Mouse (Mus musculus) right cerebral cortex, postnatal 14 days (tissue): ENCODE measurements around the gene Igfbpl1.

ENCODE experiments used
- DNase-seq: peaks from one replicate; pipeline ENCODE4 v3.0.0; 2022

The Igfbpl1 gene

GRCm38 (mm10) chr4:45826275-45827040, at the start of gene Igfbpl1:
Igfbpl1 (minus strand) TSS chr4:45826923.
- no peak for DNase-seq

- DNase-seq, result no peak
Observed at GRCm38 (mm10) chr4:45872147-45872546, 45.4 kb upstream of the Igfbpl1 start.

GRCm38 (mm10) chr4:45869021-45869815, 42.5 kb upstream of the Igfbpl1 start:
- no peak for DNase-seq

- no peak for DNase-seq
Observed at GRCm38 (mm10) chr4:45867416-45867815, 40.7 kb upstream of the Igfbpl1 start.

- no peak for DNase-seq
Observed at GRCm38 (mm10) chr4:45861160-45861559, 34.4 kb upstream of the Igfbpl1 start.

GRCm38 (mm10) chr4:45855803-45856424, 29.2 kb upstream of the Igfbpl1 start:
- peak; percentile 82 for DNase-seq

- no peak for DNase-seq
Observed at GRCm38 (mm10) chr4:45853496-45854246, 26.9 kb upstream of the Igfbpl1 start.

GRCm38 (mm10) chr4:45851640-45852051, 24.9 kb upstream of the Igfbpl1 start:
- no peak for DNase-seq

GRCm38 (mm10) chr4:45849419-45849818, 22.7 kb upstream of the Igfbpl1 start:
- no peak for DNase-seq

- no peak for DNase-seq
Observed at GRCm38 (mm10) chr4:45848825-45849156, 22.1 kb upstream of the Igfbpl1 start.

GRCm38 (mm10) chr4:45848109-45848824, 21.5 kb upstream of the Igfbpl1 start, which contains the start of gene Stra6l:
Stra6l (plus strand) TSS chr4:45848664.
- no peak for DNase-seq

- no peak for DNase-seq
Observed at GRCm38 (mm10) chr4:45846263-45846662, 19.5 kb upstream of the Igfbpl1 start.

- DNase-seq, result peak; percentile 38
Observed at GRCm38 (mm10) chr4:45844355-45844754, 17.6 kb upstream of the Igfbpl1 start.

GRCm38 (mm10) chr4:45833461-45833860, 6.7 kb upstream of the Igfbpl1 start:
- no peak for DNase-seq

- DNase-seq, result no peak
Observed at GRCm38 (mm10) chr4:45831996-45832395, 5.3 kb upstream of the Igfbpl1 start.

GRCm38 (mm10) chr4:45829907-45830759, 3.4 kb upstream of the Igfbpl1 start:
- no peak for DNase-seq

- DNase-seq, result no peak
Observed at GRCm38 (mm10) chr4:45824761-45825556, 1.8 kb downstream of the Igfbpl1 start.

- no peak for DNase-seq
Observed at GRCm38 (mm10) chr4:45824049-45824760, 2.5 kb downstream of the Igfbpl1 start.

GRCm38 (mm10) chr4:45822781-45823575, 3.7 kb downstream of the Igfbpl1 start:
- DNase-seq, result no peak
